Mouse (Mus musculus): ENCODE data around the gene Tbc1d9.

- no peak for TF ChIP-seq CTCF (IDR thresholded peaks at IDR 0.05; ENCODE audit: borderline replicate concordance, control insufficient read depth, extremely low read depth, insufficient read depth, low read length, poor library complexity)
- TF ChIP-seq POLR2A (IDR thresholded peaks at IDR 0.05; ENCODE audit: control insufficient read depth, extremely low read depth, insufficient read depth, low read length, poor library complexity) = no peak
Measured at GRCm38 (mm10) chr8:83141358-83141757, 23.8 kb upstream of the Tbc1d9 start.

All from thymus, adult 2 months (tissue).